Mouse (Mus musculus) midbrain, embryonic 11.5 days (tissue): ENCODE results near the gene Muc3. TPM values are rescaled to one million over a fixed set of nuclear protein-coding genes. Genes with fewer than 3 reads are reported as not detected.
A peak's percentile ranks its signal among the peaks of the same experiment; 100 is the strongest.

Experiments
- ATAC-seq: fragments of 200-750 bp; cut with Nextera tagmentation; 2 replicates; pipeline ENCODE4 v1.8.0; 2017; ENCODE audit warnings: moderate TSS enrichment, moderate library complexity; ENCODE audit not compliant: low FRiP score
- DNase-seq: peaks from one replicate; pipeline ENCODE4 v3.0.0; 2015; ENCODE audit warnings: low spot score; ENCODE audit errors: missing footprints
- H3K27ac ChIP-seq: fragments of 300-500 bp; sonication (generic); 2 replicates; pipeline ENCODE4 v1.5.1; 2014; ENCODE audit warnings: low read depth, low read length
- H3K27me3 ChIP-seq: fragments of 300-500 bp; sonication (generic); 2 replicates; pipeline ENCODE4 v1.6.1; 2014; ENCODE audit warnings: mild to moderate bottlenecking, low read length, moderate library complexity, mixed read lengths; ENCODE audit not compliant: control insufficient read depth, insufficient read depth
- H3K36me3 ChIP-seq: fragments of 300-500 bp; sonication (generic); 2 replicates; pipeline ENCODE4 v1.6.1; 2014; ENCODE audit warnings: mild to moderate bottlenecking, low read length, moderate library complexity, mixed read lengths; ENCODE audit not compliant: control insufficient read depth, insufficient read depth
- H3K4me1 ChIP-seq: fragments of 300-500 bp; sonication (generic); 2 replicates; pipeline ENCODE4 v1.6.1; 2014; ENCODE audit warnings: low read length; ENCODE audit not compliant: control insufficient read depth, insufficient read depth
- H3K4me2 ChIP-seq: fragments of 300-500 bp; sonication (generic); 2 replicates; pipeline ENCODE4 v1.6.1; 2014; ENCODE audit warnings: mild to moderate bottlenecking, moderate library complexity
- H3K4me3 ChIP-seq: fragments of 300-500 bp; sonication (generic); 2 replicates; pipeline ENCODE4 v1.5.1; 2014; ENCODE audit warnings: low read depth, low read length
- H3K9ac ChIP-seq: fragments of 300-500 bp; sonication (generic); 2 replicates; pipeline ENCODE4 v1.6.1; 2014; ENCODE audit warnings: low read length
- H3K9me3 ChIP-seq: fragments of 300-500 bp; sonication (generic); 2 replicates; pipeline ENCODE4 v1.6.1; 2016; ENCODE audit warnings: low read length; ENCODE audit not compliant: control insufficient read depth
- WGBS: fragments of 180-500 bp; shearing (Covaris S2); extraction: QIAGEN DNeasy Blood & Tissue Kit; methylation state at CpG from one replicate; pipeline ENCODE4 v1.1.7; 2014; 5-methylcytosine and 5-hydroxymethylcytosine counted together
- polyA plus RNA-seq: library from polyadenylated mRNA; unstranded; fragments of >200 nt; fragmentation: Nextera tagmentation; extraction: Ambion mirVana; gene quantifications from 2 replicates; pipeline ENCODE4 v1.2.1, GENCODE M21; 2014

The Muc3 gene
- polyA plus RNA-seq, 1 experiment from 2014 or later: not detected

DNA sequence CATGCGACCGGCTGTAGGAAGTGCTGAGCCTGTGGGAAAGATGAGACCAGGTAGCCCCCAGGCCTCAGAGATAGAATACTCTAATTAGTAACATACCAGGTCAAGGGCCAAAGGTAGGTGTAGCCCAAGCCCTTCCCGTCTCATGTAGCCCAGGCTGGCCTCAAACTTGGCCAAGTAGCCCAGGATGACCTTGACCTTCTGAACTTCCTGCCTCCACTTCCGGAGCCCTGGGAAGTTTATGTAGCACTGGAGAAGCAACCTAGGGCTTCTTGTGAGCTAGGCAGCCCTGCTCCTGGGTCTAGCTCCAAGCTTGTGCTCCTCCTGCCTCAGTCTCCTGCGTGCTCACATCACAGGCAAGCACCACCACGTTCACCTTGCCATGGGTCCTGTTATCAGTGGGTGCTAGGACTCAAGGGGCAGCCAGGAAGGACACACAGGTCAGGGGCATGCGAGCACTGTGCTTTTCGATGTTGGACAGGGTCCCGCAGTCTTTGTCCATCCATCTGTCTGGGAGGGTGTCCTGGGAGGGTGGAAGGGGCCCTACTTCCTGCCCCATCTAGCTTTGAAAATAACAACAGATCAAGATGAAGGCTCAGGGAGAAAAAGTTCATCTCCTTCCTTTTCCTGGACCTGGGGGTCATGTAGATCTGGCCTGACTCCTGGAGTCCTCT is 34.1 kb downstream of the Muc3 start:
- no peaks in the 10 kb centered on the region for H3K36me3 ChIP-seq
- ATAC-seq: no peak
- no peak overlapping the region for H3K4me3 ChIP-seq
- peak overlapping the region; percentile 46 for H3K4me2 ChIP-seq
- H3K27me3 ChIP-seq: no peaks in the 10 kb centered on the region
- H3K4me1 ChIP-seq: peaks cover 4% of the 10 kb centered on the region
- peak; percentile 67 for DNase-seq
- H3K9ac ChIP-seq: no peak overlapping the region
- 86% methylated on average over 9 of the region's 9 CpGs for WGBS
- no peak overlapping the region for H3K27ac ChIP-seq
- no peaks in the 10 kb centered on the region for H3K9me3 ChIP-seq

GRCm38 (mm10) chr5:137111542-137112408 is 37.3 kb downstream of the Muc3 start:
- Histone ChIP-seq H3K4me2 (no peak overlapping the region), H3K4me1 (peaks cover 4% of the 10 kb centered on the region), H3K27me3 (no peaks in the 10 kb centered on the region), H3K9me3 (no peaks in the 10 kb centered on the region), H3K27ac (no peak overlapping the region), H3K4me3 (no peak overlapping the region), H3K9ac (no peak overlapping the region), H3K36me3 (no peaks in the 10 kb centered on the region)
- DNase-seq (no peak), ATAC-seq (no peak)
- WGBS: 81% methylated on average over 5 of the region's 5 CpGs

GRCm38 (mm10) chr5:137110863-137111262 is 38.3 kb downstream of the Muc3 start:
- Histone ChIP-seq H3K4me2 (no peak overlapping the region), H3K27ac (no peak overlapping the region), H3K4me3 (no peak overlapping the region), H3K9ac (no peak overlapping the region), H3K36me3 (no peaks in the 10 kb centered on the region), H3K9me3 (no peaks in the 10 kb centered on the region), H3K4me1 (no peaks in the 10 kb centered on the region), H3K27me3 (no peaks in the 10 kb centered on the region)
- DNase-seq (peak; percentile 28), ATAC-seq (no peak)
- 95% methylated on average over 12 of the region's 12 CpGs for WGBS

GRCm38 (mm10) chr5:137109941-137110593 is 39.1 kb downstream of the Muc3 start:
- Histone ChIP-seq H3K4me1 (no peaks in the 10 kb centered on the region), H3K9ac (no peak overlapping the region), H3K9me3 (no peaks in the 10 kb centered on the region), H3K27ac (no peak overlapping the region), H3K4me3 (no peak overlapping the region), H3K4me2 (no peak overlapping the region), H3K36me3 (no peaks in the 10 kb centered on the region), H3K27me3 (no peaks in the 10 kb centered on the region)
- WGBS: 61% methylated on average over 25 of the region's 25 CpGs
- ATAC-seq (no peak), DNase-seq (no peak)

GRCm38 (mm10) chr5:137108111-137108510 is 41.0 kb downstream of the Muc3 start:
- no peaks in the 10 kb centered on the region for H3K27me3 ChIP-seq

GRCm38 (mm10) chr5:137107670-137108069 is 41.5 kb downstream of the Muc3 start:
- Histone ChIP-seq H3K4me2 (no peak overlapping the region), H3K36me3 (no peaks in the 10 kb centered on the region), H3K27ac (no peak overlapping the region), H3K4me3 (no peak overlapping the region), H3K9me3 (no peaks in the 10 kb centered on the region), H3K4me1 (no peaks in the 10 kb centered on the region), H3K9ac (no peak overlapping the region), H3K27me3 (no peaks in the 10 kb centered on the region)
- 86% methylated on average over 8 of the region's 8 CpGs for WGBS
- ATAC-seq (no peak), DNase-seq (peak; percentile 72)

More at GRCm38 (mm10) chr5:137108111-137108510, 41.0 kb downstream of the Muc3 start:
- 78% methylated on average over 6 of the region's 6 CpGs for WGBS
- Histone ChIP-seq H3K9ac (no peak overlapping the region), H3K4me1 (no peaks in the 10 kb centered on the region), H3K4me2 (no peak overlapping the region), H3K27ac (no peak overlapping the region), H3K36me3 (no peaks in the 10 kb centered on the region), H3K4me3 (no peak overlapping the region), H3K9me3 (no peaks in the 10 kb centered on the region)
- DNase-seq: no peak
- ATAC-seq: no peak

DNA sequence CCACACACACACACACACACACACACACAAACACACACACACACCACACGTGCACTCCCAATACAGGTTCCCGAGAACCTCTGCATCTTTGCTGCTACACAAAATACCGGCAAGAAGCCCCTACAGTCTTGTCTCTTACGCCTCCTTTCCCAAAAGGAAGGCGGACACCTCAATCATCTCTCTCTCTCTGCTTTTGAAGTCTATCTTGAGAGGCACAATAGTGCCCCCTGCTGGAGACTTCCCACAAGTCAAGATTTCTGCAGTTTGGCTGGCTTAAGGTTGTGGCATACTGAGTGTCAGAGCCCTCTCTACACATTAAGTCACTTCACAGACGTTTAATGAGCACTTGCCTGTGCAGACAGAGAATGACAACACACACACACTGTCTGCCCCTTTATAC is 42.1 kb downstream of the Muc3 start:
- ATAC-seq (0 out of 2 replicates have a peak, but pooled peaks have one; percentile 38), DNase-seq (peak; percentile 97)
- Histone ChIP-seq H3K9me3 (no peaks in the 10 kb centered on the region), H3K4me3 (no peak overlapping the region), H3K27me3 (no peaks in the 10 kb centered on the region), H3K36me3 (no peaks in the 10 kb centered on the region), H3K4me1 (no peaks in the 10 kb centered on the region), H3K4me2 (no peak overlapping the region), H3K27ac (no peak overlapping the region), H3K9ac (no peak overlapping the region)
- WGBS: 8% methylated on average over 6 of the region's 6 CpGs

GRCm38 (mm10) chr5:137106434-137106833 is 42.7 kb downstream of the Muc3 start:
- peak; percentile 72 for DNase-seq
- H3K9me3 ChIP-seq: no peaks in the 10 kb centered on the region
- WGBS: 86% methylated on average over 4 of the region's 4 CpGs
- no peak overlapping the region for H3K4me3 ChIP-seq
- no peaks in the 10 kb centered on the region for H3K27me3 ChIP-seq
- no peaks in the 10 kb centered on the region for H3K4me1 ChIP-seq
- no peak overlapping the region for H3K4me2 ChIP-seq
- no peaks in the 10 kb centered on the region for H3K36me3 ChIP-seq
- H3K9ac ChIP-seq: no peak overlapping the region
- no peak for ATAC-seq
- H3K27ac ChIP-seq: no peak overlapping the region

GRCm38 (mm10) chr5:137103969-137104368 is 45.2 kb downstream of the Muc3 start:
- Histone ChIP-seq H3K27me3 (no peaks in the 10 kb centered on the region), H3K4me2 (no peak overlapping the region), H3K36me3 (no peaks in the 10 kb centered on the region), H3K4me1 (no peaks in the 10 kb centered on the region), H3K9me3 (no peaks in the 10 kb centered on the region), H3K4me3 (no peak overlapping the region), H3K27ac (no peak overlapping the region), H3K9ac (no peak overlapping the region)
- DNase-seq (peak; percentile 31), ATAC-seq (no peak)
- WGBS: 90% methylated on average over 2 of the region's 2 CpGs
